In the genomic region with DNA sequence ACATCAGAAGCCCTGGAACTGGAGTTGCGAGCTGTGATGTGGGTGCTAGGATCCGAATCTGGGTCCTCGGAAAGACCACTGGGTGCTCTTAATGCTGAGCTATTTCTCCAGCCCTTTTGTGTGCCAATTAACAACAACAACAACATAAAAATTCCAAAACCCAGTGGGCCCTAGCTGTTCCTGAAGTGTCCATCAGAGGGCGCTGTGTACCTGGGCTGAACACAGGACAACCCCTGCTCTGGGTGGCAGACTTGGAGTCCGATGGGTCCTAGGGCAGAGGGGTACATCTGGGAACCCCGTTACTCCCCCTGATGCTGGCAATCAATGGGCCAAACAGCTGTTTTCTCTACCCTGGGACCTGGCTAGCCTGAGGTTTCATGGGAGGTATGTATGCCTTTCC, we compare ENCODE assay signal across 11 mouse cellular contexts.
DNase-seq lines count a peak whose midpoint lies in the region; ATAC-seq and TF ChIP-seq lines count a peak whose summit lies in the region.
"Had no signal": no experiment of that assay in that cellular context is flagged by ENCODE, and none has a peak within 500 bp of the region (broad histone marks: within the 10 kb centered on the region; RNA-seq: fewer than 3 reads in every experiment).

No protein-coding gene starts in this region.

- DNase-seq in heart, adult 2 months, result no peak
- DNase-seq in heart, adult 8-10 months (ENCODE audit: low spot score), result no peak
- no peak for DNase-seq in lung, postnatal 0 days (ENCODE audit: low spot score)
- DNase-seq in lung, postnatal 14 days, result no peak
- peak; percentile 67 for DNase-seq in R1 (ENCODE audit: low read depth, low spot score)
- peak; percentile 47 for DNase-seq in retina, postnatal 1 day
- DNase-seq in gastrocnemius, adult 18-20 months (ENCODE audit: low spot score), result no peak
- DNase-seq: adrenal gland, postnatal 36 days; kidney, postnatal 14 days had no signal

- no peak for ATAC-seq in lung, postnatal 0 days
- ATAC-seq in neural tube, embryonic 15.5 days (ENCODE audit: low FRiP score), result no peak
- ATAC-seq: forebrain, embryonic 16.5 days had no signal

- H3K4me3 ChIP-seq in heart, adult 2 months, result no peak overlapping the region
- H3K4me3 ChIP-seq in lung, postnatal 0 days (ENCODE audit: low read depth, low read length), result no peak overlapping the region
- H3K4me3 ChIP-seq in neural tube, embryonic 15.5 days (replicated peaks), result no peak overlapping the region

- peak; percentile 43 for TF ChIP-seq CTCF in heart, adult 2 months (IDR thresholded peaks at IDR 0.05)
- peak; percentile 70 for TF ChIP-seq CTCF in lung, postnatal 0 days (IDR thresholded peaks at IDR 0.05)

- H3K4me2 ChIP-seq in lung, postnatal 0 days (replicated peaks; ENCODE audit: low read depth, low read length), result no peak overlapping the region
- H3K4me2 ChIP-seq in neural tube, embryonic 15.5 days, result no peak overlapping the region

- no peak for TF ChIP-seq POLR2A in heart, adult 2 months (IDR thresholded peaks at IDR 0.05; ENCODE audit: insufficient read depth, low read depth, low read length)

- H3K27me3 ChIP-seq in heart, adult 2 months (ENCODE audit: control insufficient read depth, insufficient read depth, low read length), result no peaks in the 10 kb centered on the region
- H3K27me3 ChIP-seq in lung, postnatal 0 days (replicated peaks; ENCODE audit: insufficient read depth, low read length), result no peaks in the 10 kb centered on the region
- H3K27me3 ChIP-seq in neural tube, embryonic 15.5 days (replicated peaks), result no peaks in the 10 kb centered on the region

- H3K9ac ChIP-seq in heart, adult 2 months (ENCODE audit: low read depth, low read length), result no peak overlapping the region
- H3K9ac ChIP-seq in lung, postnatal 0 days (replicated peaks; ENCODE audit: low read depth), result no peak overlapping the region
- H3K9ac ChIP-seq in neural tube, embryonic 15.5 days (replicated peaks), result no peak overlapping the region

- no peaks in the 10 kb centered on the region for H3K79me2 ChIP-seq in heart, adult 2 months (replicated peaks; ENCODE audit: control insufficient read depth, insufficient read depth, low read length)

- H3K27ac ChIP-seq in heart, adult 2 months, result no peak overlapping the region
- H3K27ac ChIP-seq in lung, postnatal 0 days (ENCODE audit: low read length), result no peak overlapping the region
- no peak overlapping the region for H3K27ac ChIP-seq in neural tube, embryonic 15.5 days (replicated peaks)

- 47% methylated on average over 6 of the region's 6 CpGs for WGBS in heart, adult 2 months
- WGBS in lung, postnatal 0 days, result 46% methylated on average over 6 of the region's 6 CpGs
- 44% methylated on average over 6 of the region's 6 CpGs for WGBS in neural tube, embryonic 15.5 days

- no peak for TF ChIP-seq EP300 in heart, adult 2 months (IDR thresholded peaks at IDR 0.05; ENCODE audit: insufficient read depth, low read depth, low read length)
- no peak for TF ChIP-seq EP300 in lung, postnatal 0 days (IDR thresholded peaks at IDR 0.05)

- H3K9me3 ChIP-seq in lung, postnatal 0 days (ENCODE audit: low read length), result no peaks in the 10 kb centered on the region
- H3K9me3 ChIP-seq in neural tube, embryonic 15.5 days (replicated peaks), result no peaks in the 10 kb centered on the region

- H3K36me3 ChIP-seq in heart, adult 2 months (ENCODE audit: control insufficient read depth, insufficient read depth, low read length), result no peaks in the 10 kb centered on the region
- no peaks in the 10 kb centered on the region for H3K36me3 ChIP-seq in lung, postnatal 0 days (ENCODE audit: insufficient read depth, low read length)
- H3K36me3 ChIP-seq in neural tube, embryonic 15.5 days, result no peaks in the 10 kb centered on the region

- intact Hi-C loops in heart, adult 2 months (cut with DNase I), result no loop called here

- H3K4me1 ChIP-seq in heart, adult 2 months (ENCODE audit: control insufficient read depth, insufficient read depth, low read length), result no peaks in the 10 kb centered on the region
- H3K4me1 ChIP-seq in lung, postnatal 0 days (ENCODE audit: insufficient read depth, low read depth, low read length), result no peaks in the 10 kb centered on the region
- no peaks in the 10 kb centered on the region for H3K4me1 ChIP-seq in neural tube, embryonic 15.5 days

Comparison
In these comparisons a context has a peak if more than half of its experiments do, and no peak if none do; other contexts are left out.
1. DNase-seq: peak in R1 (single experiment) and retina, postnatal 1 day (single experiment); none in heart, adult 2 months (0 of 2), heart, adult 8-10 months (single experiment), lung, postnatal 0 days (single experiment), lung, postnatal 14 days (single experiment) and gastrocnemius, adult 18-20 months (single experiment).